Mouse (Mus musculus) spleen, postnatal 36 days (tissue): ENCODE results near the gene Gatad1.
"Not testable (repeated sequence)": the region's sequence is repeated elsewhere in the genome, so short reads cannot be mapped to it uniquely, and the experiment has no call there.

Source experiments
- DNase-seq, 2 experiments: peaks; one replicate each; pipeline ENCODE4 v3.0.0; 2022; ENCODE audit warnings: low spot score in 2 of 2, mixed read lengths in 1 of 2

Gatad1 gene

DNA sequence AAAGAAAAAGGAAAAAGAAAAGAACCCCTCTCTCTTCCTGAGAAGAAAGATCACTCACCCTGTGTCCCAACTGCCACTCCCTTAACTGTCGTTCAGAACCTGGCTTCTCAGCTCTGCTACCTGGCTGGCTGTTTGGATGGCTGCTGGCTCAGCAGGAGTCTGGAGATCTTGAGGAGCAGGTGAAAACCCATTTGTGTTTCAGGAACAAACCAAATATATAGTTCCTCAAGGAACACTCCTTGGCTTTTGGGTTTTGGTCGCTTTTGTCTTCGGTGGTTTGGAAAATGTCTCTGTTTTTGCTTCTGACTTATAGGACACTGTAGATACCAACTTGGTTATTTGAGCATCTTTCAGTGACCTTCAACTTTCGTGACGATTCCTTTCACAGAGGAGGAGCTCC lies at the start of gene Gatad1:
Gene Gatad1 (minus strand): TSS at position 101 of the 400 bp plus-strand sequence.
- DNase-seq, result no peak

DNA sequence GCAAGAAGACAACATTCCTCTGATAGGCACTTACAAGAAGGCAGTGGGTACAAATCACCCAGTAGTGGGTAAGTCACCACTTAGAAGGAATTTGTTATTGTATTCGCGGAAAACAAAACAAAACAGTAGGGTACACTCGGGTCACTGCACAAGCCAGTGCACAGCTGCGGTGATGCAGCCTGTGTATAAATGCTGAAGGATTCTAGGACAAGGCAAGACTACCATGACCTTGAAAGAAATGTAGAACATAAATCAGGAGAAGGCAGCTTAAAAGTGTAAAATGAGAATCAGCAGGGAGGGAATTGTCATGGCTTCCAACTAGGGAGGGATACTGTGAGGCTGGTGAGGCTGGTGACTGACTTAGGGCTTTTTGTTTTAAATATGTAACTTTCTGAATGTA lies 45.2 kb upstream of the Gatad1 start:
- DNase-seq, result no peak

DNA sequence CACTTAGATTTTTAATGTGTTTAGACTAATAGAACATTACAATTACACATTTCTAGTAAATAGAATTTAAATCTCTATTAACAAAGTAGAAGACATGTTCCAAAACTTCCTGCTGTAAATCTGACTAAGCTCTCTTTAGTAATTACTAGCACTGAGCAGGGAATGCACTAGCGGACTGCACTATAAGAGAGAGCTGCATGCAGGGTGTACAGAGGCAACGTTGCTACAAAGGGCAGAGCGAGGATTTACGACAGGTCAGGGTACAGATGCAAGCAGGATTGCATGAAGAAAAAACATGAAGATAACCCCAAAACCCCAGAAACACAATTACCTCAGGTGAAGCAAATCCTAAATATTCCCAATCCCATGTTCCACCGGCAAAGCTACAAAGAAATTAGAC lies 43.0 kb upstream of the Gatad1 start:
- no peak for DNase-seq

DNA sequence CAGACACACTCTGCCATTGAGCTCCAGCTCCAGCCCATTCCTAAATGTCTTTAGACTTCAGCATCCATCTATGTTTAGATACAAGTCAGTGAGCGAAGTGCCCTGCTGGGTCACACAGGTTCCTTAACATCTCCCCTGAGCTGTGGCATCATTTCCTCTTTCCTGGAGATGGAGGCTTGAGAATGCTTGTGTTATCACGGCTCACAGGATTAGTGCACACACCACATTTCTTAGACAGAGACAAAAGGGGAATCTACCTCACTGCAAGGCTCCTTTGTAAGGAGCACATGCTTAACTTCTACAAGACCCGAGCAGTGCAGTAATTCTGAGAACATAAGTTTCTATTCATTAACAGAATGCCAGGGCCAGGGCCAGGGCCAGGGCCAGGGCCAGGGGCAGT lies 39.0 kb upstream of the Gatad1 start:
- DNase-seq, result no peak

DNA sequence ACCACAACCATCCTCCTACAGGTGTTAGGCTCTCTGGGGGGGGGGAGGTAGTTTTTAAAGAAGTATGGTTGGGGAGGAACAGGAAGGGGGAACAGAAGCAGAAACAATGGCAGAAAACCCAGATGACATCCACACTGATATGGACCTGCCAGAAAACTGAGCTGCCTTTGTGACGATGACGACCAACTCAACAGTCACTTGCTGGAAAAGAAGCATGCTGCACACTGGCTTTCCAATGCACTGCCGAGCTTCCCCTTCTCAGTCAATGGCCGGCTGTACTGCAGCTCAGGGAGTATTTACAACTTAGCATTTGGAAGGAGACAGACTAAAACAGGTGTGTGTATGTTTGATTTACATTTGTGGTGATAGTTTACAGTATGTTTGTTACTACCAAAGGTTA lies 38.2 kb upstream of the Gatad1 start:
- no peak for DNase-seq

DNA sequence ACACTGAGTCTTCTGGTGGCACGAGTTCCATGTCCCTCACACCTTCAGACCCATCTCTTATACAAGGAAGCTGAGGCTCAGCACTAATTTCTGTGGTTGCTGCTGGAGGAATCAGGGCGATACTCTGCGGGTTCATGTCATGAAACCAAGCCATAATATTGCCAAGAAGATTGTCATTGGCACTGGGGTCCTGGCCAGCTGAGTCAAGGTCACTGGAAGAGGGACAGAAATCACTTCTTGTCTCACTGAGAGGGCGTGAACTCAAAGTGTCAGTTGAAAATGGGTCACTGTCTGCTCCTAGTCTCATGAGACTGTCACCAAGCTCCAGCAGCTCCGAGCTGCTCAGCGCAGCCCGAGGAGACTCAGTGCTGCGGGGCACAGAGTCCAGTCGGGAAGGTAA lies 36.0 kb upstream of the Gatad1 start:
- DNase-seq, result no peak

DNA sequence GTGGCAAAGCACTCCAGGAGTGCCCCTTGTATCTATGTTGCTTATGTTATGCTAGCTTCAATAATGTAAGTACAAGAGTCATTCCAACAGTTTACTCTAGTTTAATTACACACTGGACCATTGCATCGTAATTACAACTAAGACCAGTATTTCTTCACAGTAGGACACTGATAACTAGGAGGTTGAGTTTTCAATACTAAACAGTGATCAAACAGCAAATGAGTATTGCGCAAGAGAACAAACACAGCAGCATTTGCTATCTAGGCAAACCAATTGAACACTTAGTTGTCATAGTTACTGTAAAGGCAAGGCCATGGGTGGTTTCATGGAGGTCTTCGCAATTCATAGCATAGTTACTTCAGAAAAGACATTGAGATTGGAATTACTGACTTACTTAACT lies 34.3 kb upstream of the Gatad1 start:
- no peak for DNase-seq

DNA sequence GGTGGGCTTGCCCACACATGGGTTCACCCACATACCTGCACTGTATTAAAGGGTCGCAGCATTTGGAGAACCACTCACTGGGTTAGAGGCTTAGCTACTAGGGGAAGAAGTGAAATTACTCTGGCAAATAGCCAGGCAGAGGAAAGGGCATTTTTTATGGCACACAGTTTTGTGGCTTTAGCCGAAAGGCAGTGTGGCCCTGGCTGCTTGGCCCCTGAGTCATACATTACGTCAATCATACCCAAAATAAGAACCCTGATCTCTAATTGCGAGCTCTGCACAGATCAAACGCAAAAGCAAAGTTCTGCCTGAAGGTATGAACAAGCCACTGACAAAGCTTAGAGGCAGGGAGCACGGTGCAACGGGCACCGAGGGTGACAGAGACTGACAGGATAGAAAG lies 31.3 kb upstream of the Gatad1 start:
- no peak for DNase-seq

DNA sequence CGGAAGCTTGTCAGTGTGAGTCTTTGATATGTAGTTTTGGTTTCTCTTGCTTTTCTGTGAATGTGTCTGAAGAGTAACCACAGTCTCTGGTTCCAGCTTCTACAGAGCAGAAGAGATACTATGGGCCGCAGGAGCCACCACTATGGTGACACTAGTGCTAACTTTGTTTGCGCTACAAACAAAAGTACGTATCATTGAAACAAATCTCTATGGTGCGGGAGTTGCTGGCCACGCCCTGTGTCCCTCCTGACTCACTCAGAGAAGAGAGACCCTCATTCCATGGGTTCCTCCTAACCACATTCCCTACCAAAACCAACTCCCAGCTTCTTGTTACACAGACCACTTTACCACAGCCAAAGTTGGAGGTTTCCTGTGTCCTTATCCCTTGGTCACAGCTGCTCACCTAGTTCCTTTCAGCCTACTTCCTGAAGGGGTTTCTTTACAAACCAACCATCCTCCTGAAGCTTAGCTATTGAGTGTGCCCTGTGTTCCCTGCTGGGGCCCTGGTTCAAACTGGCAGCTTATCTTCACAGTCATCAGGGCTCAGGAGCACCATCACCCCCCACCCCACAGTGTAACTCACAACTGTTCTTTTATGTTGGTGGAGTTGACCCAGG lies 13.1 kb upstream of the Gatad1 start:
- DNase-seq, result no peak

DNA sequence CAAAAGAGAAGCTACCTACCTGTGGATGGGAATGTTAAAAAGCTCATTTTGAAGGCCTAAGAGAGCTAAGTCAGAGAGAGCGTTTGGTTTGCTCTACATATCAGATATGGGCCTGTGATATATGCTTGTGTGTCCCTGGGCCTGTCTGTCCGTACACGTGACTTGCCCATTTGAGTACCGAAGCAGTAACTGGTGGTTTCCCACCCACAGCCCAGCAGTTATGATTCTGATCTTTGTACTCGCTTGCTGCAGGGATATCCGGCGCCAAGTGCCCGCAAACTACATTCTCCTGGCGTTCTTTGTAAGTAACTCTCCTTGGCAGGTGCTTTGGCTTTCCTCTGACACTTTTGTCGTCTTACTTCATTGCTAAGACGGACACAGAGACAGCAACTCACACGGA lies 9.6 kb upstream of the Gatad1 start:
- DNase-seq, result no peak

DNA sequence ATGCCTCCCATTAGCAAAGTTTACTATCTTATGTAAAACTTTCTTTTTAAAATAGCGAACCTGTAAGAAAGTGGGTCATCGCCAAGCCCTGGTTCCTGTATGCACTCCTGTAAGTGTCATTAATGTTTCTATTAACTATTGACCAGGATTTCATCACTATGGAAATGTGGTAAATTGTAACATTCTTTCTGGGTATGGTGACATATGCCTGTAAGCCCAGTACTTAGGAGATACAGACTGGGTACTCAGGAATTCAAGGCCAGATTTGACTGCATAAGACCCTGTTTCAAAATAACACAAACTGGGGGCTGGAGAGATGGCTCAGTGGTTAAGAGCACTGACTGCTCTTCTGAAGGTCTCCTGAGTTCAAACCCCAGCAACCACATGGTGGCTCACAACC lies 8.2 kb upstream of the Gatad1 start:
- no peak for DNase-seq

DNA sequence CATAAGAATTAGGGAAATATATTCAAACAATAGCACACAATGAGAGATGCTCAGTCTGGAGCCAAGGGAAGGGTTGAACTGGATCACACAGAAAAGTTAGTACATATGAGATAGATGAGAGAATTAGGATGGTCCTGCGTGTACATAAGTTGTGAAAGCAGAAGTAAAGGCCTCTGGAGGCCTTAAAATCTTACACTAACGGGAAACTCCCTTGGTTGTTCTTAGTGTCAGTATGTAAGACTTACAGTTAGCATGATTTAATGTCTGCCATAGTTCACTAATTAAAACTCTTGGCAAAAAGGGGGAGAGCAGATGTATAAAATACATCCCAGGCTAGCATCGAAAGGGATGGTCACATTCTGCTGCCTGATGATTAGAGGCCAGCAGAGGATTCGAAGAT lies 3.2 kb downstream of the Gatad1 start:
- no peak for DNase-seq

DNA sequence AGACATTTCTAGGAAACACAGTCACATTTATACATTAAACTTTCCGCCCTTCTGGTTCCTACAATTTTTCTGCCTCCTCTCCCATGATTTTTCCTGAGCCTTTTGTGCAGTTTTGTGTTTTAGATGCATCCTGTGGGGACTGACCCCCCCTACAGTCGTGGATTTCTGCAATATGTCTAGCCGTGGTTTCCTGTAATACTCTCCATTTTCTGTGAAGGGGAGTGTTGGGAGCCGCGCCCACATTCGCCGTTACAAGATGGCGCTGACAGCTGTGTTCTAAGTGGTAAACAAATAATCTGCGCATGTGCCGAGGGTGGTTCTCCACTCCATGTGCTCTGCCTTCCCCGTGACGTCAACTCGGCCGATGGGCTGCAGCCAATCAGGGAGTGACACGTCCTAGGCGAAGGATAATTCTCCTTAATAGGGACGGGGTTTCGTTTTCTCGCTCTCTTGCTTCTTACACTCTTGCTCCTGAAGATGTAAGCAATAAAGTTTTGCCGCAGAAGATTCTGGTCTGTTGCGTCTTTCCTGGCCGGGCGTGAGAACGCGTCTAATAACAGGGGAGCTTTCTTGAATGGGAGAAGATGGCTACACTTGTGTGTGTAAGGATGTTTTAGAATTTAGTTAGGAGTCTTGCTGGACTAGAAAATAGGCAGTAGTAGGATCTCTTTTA lies 3.9 kb downstream of the Gatad1 start:
- not testable (repeated sequence) for DNase-seq

DNA sequence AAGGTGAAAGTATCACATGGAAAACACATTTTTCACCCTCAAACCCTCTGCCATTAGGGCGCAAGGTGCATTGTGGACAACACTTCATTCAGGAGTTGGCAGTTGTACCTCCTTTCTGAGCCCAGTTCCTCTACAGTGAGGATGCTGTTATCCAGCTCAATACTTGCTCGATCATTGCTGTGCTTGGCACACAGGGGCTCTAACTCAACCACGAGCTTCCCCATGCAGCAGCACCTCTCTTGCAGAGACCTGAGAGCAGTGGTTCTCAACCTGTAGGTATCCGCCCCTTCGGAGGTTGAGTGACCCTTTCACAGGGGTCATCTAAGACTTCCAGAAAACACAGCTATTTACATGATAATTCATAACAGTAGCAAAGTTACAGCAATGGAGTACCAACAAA lies 5.4 kb downstream of the Gatad1 start:
- no peak for DNase-seq

DNA sequence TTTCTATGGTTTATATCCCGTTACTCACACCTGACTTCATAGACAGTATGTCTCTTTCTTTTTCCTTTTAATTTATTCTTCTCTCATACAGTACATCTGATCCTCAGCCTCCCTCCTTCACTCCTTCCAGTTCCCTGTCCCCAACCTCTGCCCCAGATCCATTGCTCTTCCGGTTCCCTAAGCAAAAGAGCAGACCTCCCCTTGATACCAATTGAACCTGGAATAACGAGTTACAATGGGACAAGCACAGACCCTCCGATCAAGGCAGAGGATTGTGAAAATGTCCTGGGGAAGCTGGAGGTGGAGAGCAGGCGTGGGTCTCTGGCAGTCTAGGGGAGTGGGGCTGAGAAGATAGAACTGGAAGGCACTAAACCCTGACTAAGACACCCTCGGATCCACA lies 6.1 kb downstream of the Gatad1 start, which contains the start of gene Tmbim7:
Gene Tmbim7 (plus strand): TSS at position 301 of the 400 bp plus-strand sequence.
- no peak for DNase-seq

DNA sequence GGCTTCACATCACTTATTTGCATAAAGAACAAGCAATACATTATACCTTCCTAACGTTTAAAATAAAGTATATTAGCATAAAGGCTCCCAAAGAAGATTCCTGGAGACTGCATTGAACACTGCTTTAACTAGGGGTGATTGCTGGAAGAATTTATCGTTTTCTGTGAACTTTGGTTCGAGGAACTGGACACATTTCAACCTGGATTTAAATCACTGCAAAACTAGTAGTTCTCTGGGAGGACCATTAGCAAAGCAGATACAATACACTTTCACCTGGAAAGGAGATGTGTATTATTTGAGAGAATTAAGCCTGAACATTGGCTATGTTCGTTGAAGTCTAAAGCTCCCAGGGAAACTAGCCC lies 8.2 kb downstream of the Gatad1 start:
- no peak for DNase-seq

DNA sequence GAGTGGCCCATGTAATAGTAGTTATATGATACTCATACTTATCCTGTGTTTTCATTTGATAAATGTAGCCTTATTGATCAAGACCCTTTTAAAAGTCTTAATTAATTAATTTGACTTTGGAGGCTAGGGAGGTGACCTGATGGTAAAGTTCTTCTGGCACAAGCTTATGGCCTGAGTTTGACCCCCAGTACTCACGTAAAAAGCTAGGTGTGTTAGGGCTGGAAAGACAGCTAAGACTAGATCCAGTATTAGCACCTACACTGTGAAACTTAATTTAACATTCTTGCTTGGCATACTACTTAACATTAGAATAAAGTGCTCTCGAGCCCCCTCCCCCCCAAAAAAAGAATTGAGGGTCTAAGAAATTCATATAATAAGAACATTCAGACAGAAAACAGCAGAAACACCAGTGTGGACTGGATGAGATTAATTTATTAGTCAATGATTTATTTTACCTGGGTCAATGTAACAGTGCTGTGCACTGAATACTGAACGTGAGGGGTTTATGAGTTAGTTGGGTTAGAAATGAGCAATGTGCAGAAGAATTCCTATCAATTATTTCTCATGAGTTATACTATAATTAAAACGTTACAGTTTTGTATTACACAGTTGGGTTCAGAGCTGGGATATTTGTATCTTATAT lies 8.7 kb downstream of the Gatad1 start:
- no peak for DNase-seq

DNA sequence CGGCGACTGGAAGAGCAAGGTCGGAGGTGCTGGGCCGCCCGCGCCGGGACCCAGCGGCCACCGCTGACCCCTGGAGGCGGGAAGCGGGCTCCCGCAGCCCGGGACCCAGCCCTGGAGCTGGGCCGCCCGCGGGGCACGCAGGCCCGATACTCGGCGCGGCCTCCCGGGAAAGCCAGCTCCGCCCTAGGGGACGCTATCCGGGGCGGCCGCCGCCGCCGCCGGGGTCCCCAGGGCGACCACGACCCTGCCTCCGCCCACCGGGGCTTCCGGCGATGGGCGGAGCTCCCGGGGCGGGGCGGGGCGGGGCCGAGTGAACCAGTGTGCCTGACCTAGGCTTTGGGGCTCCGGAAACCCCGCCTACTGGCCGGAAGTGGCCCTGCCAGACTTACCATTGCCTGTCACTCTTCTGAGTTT lies 9.3 kb downstream of the Gatad1 start:
- peak; percentile 91 to 94 for DNase-seq

DNA sequence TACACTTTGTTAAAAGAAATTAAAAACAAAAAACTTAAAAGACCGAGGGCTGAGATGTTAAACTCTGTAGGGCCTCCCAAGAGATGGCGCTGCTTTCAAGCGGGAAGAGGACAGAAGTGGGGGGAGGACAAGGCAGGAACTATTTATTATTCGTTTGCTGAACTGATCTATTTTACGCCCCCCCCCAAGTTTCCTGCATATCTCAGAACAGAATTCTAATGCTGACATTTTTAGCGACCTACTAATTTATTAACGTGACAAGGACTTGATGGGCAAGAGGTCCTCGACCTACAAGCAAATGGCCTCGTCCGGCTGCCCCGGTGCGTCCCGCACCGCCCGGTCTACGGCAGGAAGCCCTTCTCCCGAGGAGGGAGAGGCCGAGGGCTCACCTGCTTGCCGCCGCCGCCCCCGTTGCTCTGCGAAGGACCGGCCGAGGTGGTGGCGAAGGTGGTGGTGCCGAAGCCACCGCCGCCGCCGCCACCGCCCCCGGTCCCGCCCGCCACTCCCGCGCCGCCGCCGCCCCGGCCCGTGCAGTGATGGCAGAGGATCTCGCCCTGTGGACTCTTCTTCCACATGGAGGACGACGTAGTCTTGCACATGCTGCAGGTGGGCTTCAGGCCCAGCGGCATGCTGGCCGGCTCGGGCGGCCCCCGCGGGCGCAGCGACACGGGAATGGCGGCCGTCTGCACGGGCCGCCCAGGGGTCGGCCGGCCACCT lies 9.8 kb downstream of the Gatad1 start:
- DNase-seq, result peak; percentile 61 to 69

DNA sequence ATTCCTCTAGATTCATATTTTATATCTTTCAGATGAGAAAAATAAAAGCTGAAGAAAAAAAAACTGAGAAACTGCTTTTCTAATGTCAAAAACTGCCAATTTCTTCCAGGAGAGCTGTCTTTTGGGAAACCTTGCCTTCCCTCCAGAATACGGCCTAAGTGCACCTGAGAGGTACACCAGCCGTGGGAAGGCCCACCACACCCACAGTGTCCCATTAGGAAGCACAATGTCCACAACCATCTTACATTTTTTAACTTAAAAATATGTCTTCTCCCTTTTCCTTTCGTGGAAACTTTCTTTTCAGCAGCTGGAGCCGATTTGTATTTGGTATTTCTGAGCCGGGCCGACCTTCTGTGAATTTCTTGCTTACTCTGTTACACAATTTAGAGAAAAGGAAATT lies 10.4 kb downstream of the Gatad1 start:
- DNase-seq, result no peak

DNA sequence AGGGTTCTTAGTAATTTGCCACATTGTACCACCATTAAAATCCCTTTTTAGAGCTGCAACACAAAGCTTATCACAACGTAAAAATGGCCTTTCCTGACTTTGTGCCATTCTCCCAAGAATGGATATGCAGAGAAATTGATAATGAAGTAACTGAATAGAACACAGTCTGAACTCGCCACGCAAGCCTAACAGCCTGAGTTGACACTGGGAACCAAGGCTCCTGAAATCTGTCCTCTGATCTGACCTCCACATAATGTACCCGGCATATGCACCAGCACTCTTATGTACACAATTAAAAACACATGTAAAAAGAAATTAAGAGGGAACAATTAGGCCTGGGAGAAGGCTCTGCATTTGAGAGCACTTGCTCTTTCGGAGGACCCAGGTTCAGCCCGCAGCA lies 11.7 kb downstream of the Gatad1 start:
- DNase-seq, result no peak

DNA sequence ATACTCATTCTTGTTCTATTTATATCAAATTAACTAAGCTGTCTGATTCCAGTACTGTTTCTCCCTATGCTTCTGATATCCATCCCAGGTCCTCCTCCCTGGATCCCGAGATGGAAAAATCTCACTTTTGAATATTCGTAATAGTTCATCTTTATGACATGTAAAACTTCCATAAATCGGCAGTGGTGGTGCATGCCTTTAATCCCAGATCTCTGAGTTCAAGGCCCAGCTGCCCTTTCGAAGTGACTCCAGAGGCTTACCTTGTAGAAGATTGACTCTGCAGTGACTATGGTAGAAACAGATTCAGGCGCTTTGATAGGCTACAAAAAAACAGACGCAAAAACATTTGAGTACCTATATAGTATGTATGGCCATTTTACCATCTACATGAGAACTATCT lies 12.4 kb downstream of the Gatad1 start:
- no peak for DNase-seq

DNA sequence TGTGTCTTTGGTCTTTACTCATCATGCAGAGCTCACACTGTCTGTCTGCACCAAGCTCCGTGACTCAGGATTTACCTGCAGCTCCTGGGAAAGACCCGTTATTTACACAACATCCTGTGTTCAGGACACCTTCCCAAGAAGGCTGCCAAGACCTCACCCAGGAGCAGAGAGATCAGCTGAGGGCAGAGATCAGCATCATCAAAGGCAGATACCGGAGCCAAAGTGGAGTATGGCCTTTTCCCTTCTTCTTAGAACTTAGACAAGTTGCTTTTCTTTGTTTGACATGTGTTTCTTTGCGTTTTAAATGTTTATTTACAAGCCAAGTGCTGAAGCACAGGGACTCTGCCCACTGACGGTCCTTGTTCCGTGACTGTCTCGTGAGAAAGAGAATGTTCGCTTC lies 21.7 kb downstream of the Gatad1 start:
- DNase-seq, result no peak
